Mouse (Mus musculus) layer of hippocampus, postnatal 25 days (tissue): ENCODE data around the gene Trrap. TPM values are rescaled to one million over a fixed set of nuclear protein-coding genes. Genes with fewer than 3 reads are reported as not detected.

ENCODE experiments used
- microRNA-seq, 2 experiments: library from miRNA; unstranded; fragments of <30 nt; microRNA quantifications; one replicate each; pipeline ENCODE4 v1.2.0; 2021
- total RNA-seq, 2 experiments: library from RNA; stranded (reverse); gene quantifications; 2 replicates each; pipeline ENCODE4 v1.2.3; 2021

Gene Trrap
- total RNA-seq, 2 experiments from 2014 or later, result 144 to 190 TPM

Small RNA genes lying within 50 kb of the gene (microRNA-seq; reads per million reads assigned to microRNA genes)
- gene Mir7039, result 1.4 to 1.8 reads per million in 2 experiments

Other genes with a start within 250 kb of the Trrap start
- 10 to 100 TPM; 55.4 to 55.5 TPM for gene Nptx2, start 221.8 kb upstream of the Trrap start, total RNA-seq
- 100 to 1,000 TPM; 121 to 140 TPM for gene Tmem130, start 5.9 kb upstream of the Trrap start, total RNA-seq
- 10 to 100 TPM; 30.1 to 34.3 TPM for gene Smurf1, start 198.1 kb downstream of the Trrap start, total RNA-seq